Mouse (Mus musculus) embryo, embryonic 10 days (tissue): Measurements from ENCODE around the gene Gm10961.

Experiments used
- DNase-seq: peaks from one replicate; pipeline ENCODE4 v3.0.0-alpha.2; 2015; ENCODE audit warnings: low spot score

Gene Gm10961

DNA sequence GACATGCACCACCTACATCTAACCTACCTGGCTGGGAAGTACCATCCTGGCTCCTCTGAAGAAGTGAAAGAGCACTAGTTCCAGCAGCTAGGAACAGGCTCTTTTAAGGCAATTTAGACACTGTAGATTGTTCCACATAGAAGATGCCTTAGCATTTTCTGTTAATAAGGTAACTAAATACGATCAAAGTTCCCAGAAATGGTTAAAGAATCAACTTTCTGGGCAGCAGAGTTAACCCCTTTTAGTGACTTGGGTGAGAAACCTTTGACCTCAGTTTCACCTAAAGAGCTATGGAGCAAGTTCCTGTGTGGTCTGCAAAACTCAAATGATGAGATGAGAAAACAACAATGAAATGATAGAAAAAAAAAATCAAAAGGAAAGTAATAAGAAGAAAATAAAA, 33.5 kb downstream of the Gm10961 start:
- DNase-seq, result no peak

DNA sequence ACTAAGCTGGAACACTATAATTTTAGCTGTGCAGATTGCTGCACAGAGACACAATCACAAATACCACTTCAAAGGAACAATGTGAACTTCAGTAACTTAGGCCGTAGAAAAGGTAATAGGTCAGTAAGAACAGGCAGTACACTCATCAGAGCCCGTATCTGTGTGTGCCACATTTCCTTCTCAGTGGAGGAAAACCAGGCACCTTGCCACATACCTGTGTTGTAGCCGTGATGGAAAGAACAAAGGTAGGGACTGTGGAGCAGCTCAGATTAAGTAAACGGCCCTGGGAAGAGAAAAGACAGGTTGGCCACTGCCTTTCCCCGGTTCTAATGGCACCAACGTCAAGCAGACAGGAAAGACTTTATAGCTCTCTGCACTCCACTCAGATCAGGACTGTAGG, 36.3 kb downstream of the Gm10961 start:
- no peak for DNase-seq

DNA sequence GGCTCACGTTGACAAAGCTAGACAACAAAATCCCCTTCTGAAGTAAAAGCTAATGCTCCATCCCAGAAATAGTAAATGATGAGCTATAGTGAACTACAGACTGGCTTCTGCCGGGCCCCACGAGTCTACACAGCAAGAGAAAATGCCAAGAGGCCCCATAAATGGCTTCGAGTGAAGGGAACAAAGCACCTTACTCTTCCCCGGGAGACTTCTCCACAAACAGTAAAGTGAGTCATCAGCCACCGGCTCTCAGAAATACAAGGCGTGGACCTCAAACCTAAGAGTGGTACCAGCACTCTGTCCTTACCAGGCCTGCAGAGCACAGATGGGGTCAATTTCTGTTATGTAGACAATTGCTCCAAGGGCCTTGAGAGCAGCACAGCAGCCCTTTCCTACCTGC, 37.7 kb downstream of the Gm10961 start:
- DNase-seq, result no peak

DNA sequence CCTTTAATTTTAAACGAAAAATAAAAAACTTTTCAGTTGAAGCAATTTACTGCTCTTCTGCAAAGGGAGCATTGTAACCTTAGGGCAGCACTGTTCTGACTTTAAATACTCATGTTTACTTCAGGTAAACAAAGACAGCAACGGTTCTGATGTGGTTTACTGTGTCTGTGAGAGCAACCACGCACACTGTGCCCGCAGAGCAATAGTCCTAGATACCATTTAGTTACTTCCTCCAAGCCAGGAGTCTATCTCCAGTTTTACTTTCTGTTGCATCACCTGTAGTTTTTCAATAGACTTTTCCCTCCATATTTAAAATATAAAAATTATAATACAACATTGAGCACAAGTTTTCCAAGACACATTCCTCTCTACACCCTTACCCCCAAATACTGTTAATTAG, 39.4 kb downstream of the Gm10961 start:
- DNase-seq, result no peak

GRCm38 (mm10) chr3:107671509-107671908, 40.4 kb downstream of the Gm10961 start:
- no peak for DNase-seq

DNA sequence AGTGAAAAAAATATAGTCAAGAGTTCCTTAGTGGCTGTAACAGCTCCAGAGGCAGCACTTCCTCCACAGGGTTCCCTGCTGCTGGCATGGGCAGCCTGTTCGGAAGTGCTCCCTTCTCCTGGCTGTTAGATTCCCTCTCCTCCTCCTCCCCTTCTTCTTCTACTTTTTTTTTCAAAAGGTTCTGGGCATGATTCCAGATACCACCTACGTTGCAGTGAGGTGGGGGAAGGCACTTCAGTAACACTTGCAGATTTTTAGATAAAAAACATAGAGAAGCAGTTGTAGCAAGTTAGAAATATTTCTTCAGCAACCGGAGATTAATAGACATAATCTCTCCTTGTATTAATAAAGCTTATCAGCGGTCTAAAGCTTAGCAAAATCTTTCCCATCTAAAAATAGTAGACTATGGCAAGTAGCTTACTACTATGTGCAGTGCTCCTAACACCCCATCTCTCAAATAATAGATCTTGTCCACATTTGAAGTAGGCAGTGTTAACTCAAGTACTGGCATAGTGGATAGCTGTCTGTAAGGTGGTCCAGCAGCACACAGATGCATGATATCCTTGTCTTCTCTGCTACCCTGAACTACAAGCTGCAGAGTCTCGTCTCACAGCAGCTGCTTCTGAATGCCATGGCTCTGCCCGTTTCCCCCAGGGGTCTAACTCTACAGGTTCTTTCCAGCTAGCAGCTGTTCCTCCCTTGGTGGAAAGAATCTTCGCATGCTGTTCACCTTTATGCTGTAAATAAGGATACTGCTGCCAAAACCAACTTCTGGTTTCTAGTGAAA, 49.9 kb downstream of the Gm10961 start:
- no peak for DNase-seq
